Mouse (Mus musculus) layer of hippocampus, postnatal 25 days (tissue): ENCODE results near the gene Dusp10. TPM values are rescaled to one million over a fixed set of nuclear protein-coding genes. Genes with fewer than 3 reads are reported as not detected.

Source experiments
- DNase-seq, 2 experiments: peaks; one replicate each; pipeline ENCODE4 v3.0.0; 2022; ENCODE audit warnings: mixed read lengths in 2 of 2, low spot score in 1 of 2; ENCODE audit errors: extremely low spot score in 1 of 2
- total RNA-seq, 2 experiments: library from RNA; stranded (reverse); gene quantifications; 2 replicates each; pipeline ENCODE4 v1.2.3; 2021

The Dusp10 gene
- total RNA-seq, 2 experiments from 2014 or later = 5.4 to 5.8 TPM

GRCm38 (mm10) chr1:184027039-184027438, 13.9 kb downstream of the Dusp10 start:
- DNase-seq = no peak

- DNase-seq = no peak
These were observed 17.1 kb downstream of the Dusp10 start for GRCm38 (mm10) chr1:184030070-184030802.

- no peak for DNase-seq
These were observed 19.7 kb downstream of the Dusp10 start for GRCm38 (mm10) chr1:184032682-184033389.

GRCm38 (mm10) chr1:184033390-184034010, 20.4 kb downstream of the Dusp10 start:
- DNase-seq = peak; percentile 40 to 58

GRCm38 (mm10) chr1:184034011-184034557, 21.0 kb downstream of the Dusp10 start, which contains the start of gene 1700056E22Rik:
Gene 1700056E22Rik (minus strand): TSS chr1:184034301.
- DNase-seq = peak; percentile 86 to 87

GRCm38 (mm10) chr1:184034741-184035181, 21.7 kb downstream of the Dusp10 start:
- no peak for DNase-seq

GRCm38 (mm10) chr1:184035346-184035903, 22.3 kb downstream of the Dusp10 start:
- no peak for DNase-seq

GRCm38 (mm10) chr1:184037802-184038201, 24.7 kb downstream of the Dusp10 start:
- DNase-seq = no peak

- no peak for DNase-seq
These were observed 26.2 kb downstream of the Dusp10 start for GRCm38 (mm10) chr1:184039301-184039700.

- no peak for DNase-seq
These were observed 27.1 kb downstream of the Dusp10 start for GRCm38 (mm10) chr1:184040181-184040580.

- no peak for DNase-seq
These were observed 27.8 kb downstream of the Dusp10 start for GRCm38 (mm10) chr1:184040906-184041305.

- no peak for DNase-seq
These were observed 28.9 kb downstream of the Dusp10 start for GRCm38 (mm10) chr1:184041778-184042573.

- DNase-seq = no peak
These were observed 29.6 kb downstream of the Dusp10 start for GRCm38 (mm10) chr1:184042745-184043144.

GRCm38 (mm10) chr1:184043391-184043790, 30.3 kb downstream of the Dusp10 start:
- DNase-seq = no peak

- DNase-seq = no peak
These were observed 33.1 kb downstream of the Dusp10 start for GRCm38 (mm10) chr1:184046070-184046677.

- no peak for DNase-seq
These were observed 34.7 kb downstream of the Dusp10 start for GRCm38 (mm10) chr1:184047818-184048217.

GRCm38 (mm10) chr1:184048675-184049418, 35.7 kb downstream of the Dusp10 start:
- DNase-seq = no peak

GRCm38 (mm10) chr1:184051286-184051685, 38.2 kb downstream of the Dusp10 start:
- no peak for DNase-seq

- DNase-seq = no peak
These were observed 38.7 kb downstream of the Dusp10 start for GRCm38 (mm10) chr1:184051824-184052223.
